Mouse (Mus musculus): ENCODE data around the gene Kif16b.

- no peak for TF ChIP-seq CTCF (IDR thresholded peaks at IDR 0.05; ENCODE audit: low read depth, low read length)
- TF ChIP-seq POLR2A (IDR thresholded peaks at IDR 0.05; ENCODE audit: extremely low read depth, insufficient read depth, low read length) = no peak
These were observed 211.8 kb downstream of the Kif16b start for GRCm38 (mm10) chr2:142689496-142689895.

Data from liver, adult 2 months (tissue).